ENCODE assay signal across 14 mouse cellular contexts in genomic region chr5:43237238-43237637, GRCm38 (mm10). TPM values are rescaled to one million over a fixed set of nuclear protein-coding genes. Genes with fewer than 3 reads are reported as not detected.
A peak's percentile ranks its signal among the peaks of the same experiment; 100 is the strongest.
DNase-seq lines count a peak whose midpoint lies in the region; ATAC-seq lines count a peak whose summit lies in the region.
"Had no signal": no experiment of that assay in that cellular context is flagged by ENCODE, and none has a peak within 500 bp of the region (broad histone marks: within the 10 kb centered on the region; RNA-seq: fewer than 3 reads in every experiment).

No protein-coding gene starts in this region.

- H3K9me3 ChIP-seq in hindbrain, embryonic 12.5 days (replicated peaks): no peaks in the 10 kb centered on the region
- no peaks in the 10 kb centered on the region for H3K9me3 ChIP-seq in hindbrain, embryonic 11.5 days (ENCODE audit: control insufficient read depth, low read length)
- H3K9me3 ChIP-seq in forebrain, embryonic 14.5 days (replicated peaks; ENCODE audit: control insufficient read depth, low read length): no peaks in the 10 kb centered on the region
- no peaks in the 10 kb centered on the region for H3K9me3 ChIP-seq in midbrain, embryonic 13.5 days
- H3K9me3 ChIP-seq: G1E had no signal

- peak; percentile 37 for DNase-seq in cerebellum, adult 9-10 months
- no peak for DNase-seq in cerebellum, adult 11-12 months
- no peak for DNase-seq in hindbrain, embryonic 11.5 days (ENCODE audit: low spot score)
- DNase-seq in forebrain, embryonic 14.5 days (ENCODE audit: low spot score): no peak
- no peak for DNase-seq in embryo, embryonic 10.5 days (ENCODE audit: low spot score)
- no peak for DNase-seq in adrenal gland, postnatal 14 days
- DNase-seq: kidney, postnatal 25 days; left cerebral cortex, postnatal 4 days; spleen, adult 18-20 months; thymus, adult 18-20 months had no signal

- WGBS in hindbrain, embryonic 12.5 days: 69% methylated on average over 12 of the region's 12 CpGs
- WGBS in hindbrain, embryonic 11.5 days: 65% methylated on average over 12 of the region's 12 CpGs
- WGBS in forebrain, embryonic 14.5 days: 65% methylated on average over 12 of the region's 12 CpGs
- WGBS in midbrain, embryonic 13.5 days: 63% methylated on average over 12 of the region's 12 CpGs

- no peaks in the 10 kb centered on the region for H3K36me3 ChIP-seq in hindbrain, embryonic 12.5 days
- no peaks in the 10 kb centered on the region for H3K36me3 ChIP-seq in hindbrain, embryonic 11.5 days (ENCODE audit: control insufficient read depth, insufficient read depth, low read length)
- H3K36me3 ChIP-seq in forebrain, embryonic 14.5 days (ENCODE audit: control insufficient read depth, insufficient read depth, low read length): peaks cover 6% of the 10 kb centered on the region; the same call in 1 of the 2 replicates
- no peaks in the 10 kb centered on the region for H3K36me3 ChIP-seq in midbrain, embryonic 13.5 days

- peaks cover 8% of the 10 kb centered on the region for H3K4me1 ChIP-seq in hindbrain, embryonic 12.5 days
- H3K4me1 ChIP-seq in hindbrain, embryonic 11.5 days (replicated peaks; ENCODE audit: control insufficient read depth, insufficient read depth, low read length): no peaks in the 10 kb centered on the region
- peaks cover 8% of the 10 kb centered on the region for H3K4me1 ChIP-seq in forebrain, embryonic 14.5 days (ENCODE audit: control insufficient read depth, insufficient read depth, low read length)
- H3K4me1 ChIP-seq in midbrain, embryonic 13.5 days (replicated peaks): peaks cover 28% of the 10 kb centered on the region

- H3K27me3 ChIP-seq in hindbrain, embryonic 12.5 days: no peaks in the 10 kb centered on the region
- no peaks in the 10 kb centered on the region for H3K27me3 ChIP-seq in hindbrain, embryonic 11.5 days (ENCODE audit: control insufficient read depth, insufficient read depth, low read length)
- no peaks in the 10 kb centered on the region for H3K27me3 ChIP-seq in forebrain, embryonic 14.5 days (replicated peaks; ENCODE audit: control insufficient read depth, insufficient read depth, low read length)
- H3K27me3 ChIP-seq in midbrain, embryonic 13.5 days: no peaks in the 10 kb centered on the region

- H3K9ac ChIP-seq in hindbrain, embryonic 12.5 days: no peak overlapping the region
- no peak overlapping the region for H3K9ac ChIP-seq in hindbrain, embryonic 11.5 days (ENCODE audit: low read depth, low read length)
- no peak overlapping the region for H3K9ac ChIP-seq in forebrain, embryonic 14.5 days (ENCODE audit: low read length)
- peak overlapping the region; percentile 61; the same call in 1 of the 2 replicates for H3K9ac ChIP-seq in midbrain, embryonic 13.5 days (replicated peaks)

- no peak for ATAC-seq in hindbrain, embryonic 12.5 days (ENCODE audit: low FRiP score)
- ATAC-seq in hindbrain, embryonic 11.5 days (ENCODE audit: low FRiP score): no peak
- no peak for ATAC-seq in forebrain, embryonic 14.5 days
- ATAC-seq in midbrain, embryonic 13.5 days: no peak
- ATAC-seq: activated CD4-positive, CD25-positive, alpha-beta regulatory T cell, adult 4 months had no signal

- H3K27ac ChIP-seq in hindbrain, embryonic 12.5 days: no peak overlapping the region
- H3K27ac ChIP-seq in hindbrain, embryonic 11.5 days (ENCODE audit: low read depth, low read length): no peak overlapping the region
- no peak overlapping the region for H3K27ac ChIP-seq in forebrain, embryonic 14.5 days (ENCODE audit: low read depth, low read length)
- H3K27ac ChIP-seq in midbrain, embryonic 13.5 days: no peak overlapping the region

- peak overlapping the region; percentile 77 for H3K4me2 ChIP-seq in hindbrain, embryonic 12.5 days (replicated peaks)
- no peak overlapping the region for H3K4me2 ChIP-seq in hindbrain, embryonic 11.5 days (replicated peaks; ENCODE audit: low read depth, low read length)
- H3K4me2 ChIP-seq in forebrain, embryonic 14.5 days (ENCODE audit: low read length): peak overlapping the region; percentile 82
- peak overlapping the region; percentile 55 for H3K4me2 ChIP-seq in midbrain, embryonic 13.5 days (replicated peaks)

- H3K4me3 ChIP-seq in hindbrain, embryonic 12.5 days: peak overlapping the region; percentile 22
- H3K4me3 ChIP-seq in hindbrain, embryonic 11.5 days (ENCODE audit: low read depth, low read length): no peak overlapping the region
- H3K4me3 ChIP-seq in forebrain, embryonic 14.5 days (ENCODE audit: low read depth, low read length): peak overlapping the region; percentile 93
- peak overlapping the region; percentile 97 for H3K4me3 ChIP-seq in midbrain, embryonic 13.5 days (replicated peaks)

RNA-seq across cellular contexts. Expression of gene Cpeb2, which starts 4.3 kb away (rescaled TPM):
- 10.6 and 12.2 TPM in 2 replicates for polyA plus RNA-seq in hindbrain, embryonic 12.5 days (2016; fragmentation: Nextera tagmentation; extraction: Ambion mirVana)
- polyA plus RNA-seq in hindbrain, embryonic 11.5 days (2014; fragmentation: Nextera tagmentation; extraction: Ambion mirVana): 6.2 and 6.8 TPM in 2 replicates
- 6.9 and 8.7 TPM in 2 replicates for polyA plus RNA-seq in forebrain, embryonic 14.5 days (2014; fragmentation: Nextera tagmentation; extraction: Ambion mirVana)
- polyA plus RNA-seq in midbrain, embryonic 13.5 days (2015; fragmentation: Nextera tagmentation; extraction: Ambion mirVana): 10.9 and 12.1 TPM in 2 replicates
- total RNA-seq in adrenal gland, postnatal 14 days (2021): 26.7 and 38.1 TPM in 2 replicates
